Mouse (Mus musculus): Measurements from ENCODE around the gene Nbea. TPM values are rescaled to one million over a fixed set of nuclear protein-coding genes. Genes with fewer than 3 reads are reported as not detected.

The Nbea gene
- polyA plus RNA-seq, 1 experiment from 2014 or later: 8.5 TPM

GRCm38 (mm10) chr3:55612459-55613115 is 570.9 kb downstream of the Nbea start:
- 42% methylated on average over 5 of the region's 5 CpGs for WGBS
- Histone ChIP-seq H3K36me3 (no peaks in the 10 kb centered on the region), H3K4me3 (replicated peaks) (no peak overlapping the region), H3K27ac (no peak overlapping the region), H3K4me1 (replicated peaks) (0 out of 2 replicates have a peak, but pooled peaks cover 2% of the 10 kb centered on the region), H3K4me2 (replicated peaks) (no peak overlapping the region), H3K9me3 (no peaks in the 10 kb centered on the region), H3K27me3 (replicated peaks) (no peaks in the 10 kb centered on the region), H3K9ac (no peak overlapping the region)
- no peak for ATAC-seq

DNA sequence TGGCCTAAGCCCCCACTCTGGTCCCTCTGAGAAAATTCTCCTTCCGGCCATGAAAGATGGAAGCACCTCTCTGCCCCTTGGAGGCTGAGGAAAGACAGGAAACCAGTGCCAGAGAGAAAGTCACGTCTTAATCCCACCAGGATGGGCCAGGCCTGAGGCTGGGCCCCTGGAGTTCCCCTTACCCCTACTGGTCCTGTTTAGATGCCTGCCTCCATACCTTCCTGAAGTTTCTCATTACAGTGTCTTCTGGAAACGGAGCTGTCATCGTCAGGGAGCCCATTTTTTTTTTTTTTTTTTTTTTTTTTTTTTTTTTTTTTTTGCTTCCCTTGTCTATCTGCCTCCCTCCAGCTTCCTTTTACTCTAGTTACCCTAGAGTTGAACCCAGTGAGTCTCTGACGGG is 571.5 kb downstream of the Nbea start:
- no peaks in the 10 kb centered on the region for H3K27me3 ChIP-seq (replicated peaks)
- H3K4me1 ChIP-seq (replicated peaks): 0 out of 2 replicates have a peak, but pooled peaks cover 2% of the 10 kb centered on the region
- no peak overlapping the region for H3K4me2 ChIP-seq (replicated peaks)
- 57% methylated on average over 4 of the region's 5 CpGs for WGBS
- no peaks in the 10 kb centered on the region for H3K36me3 ChIP-seq
- no peak overlapping the region for H3K9ac ChIP-seq
- no peaks in the 10 kb centered on the region for H3K9me3 ChIP-seq
- no peak for ATAC-seq
- no peak overlapping the region for H3K4me3 ChIP-seq (replicated peaks)
- no peak overlapping the region for H3K27ac ChIP-seq

DNA sequence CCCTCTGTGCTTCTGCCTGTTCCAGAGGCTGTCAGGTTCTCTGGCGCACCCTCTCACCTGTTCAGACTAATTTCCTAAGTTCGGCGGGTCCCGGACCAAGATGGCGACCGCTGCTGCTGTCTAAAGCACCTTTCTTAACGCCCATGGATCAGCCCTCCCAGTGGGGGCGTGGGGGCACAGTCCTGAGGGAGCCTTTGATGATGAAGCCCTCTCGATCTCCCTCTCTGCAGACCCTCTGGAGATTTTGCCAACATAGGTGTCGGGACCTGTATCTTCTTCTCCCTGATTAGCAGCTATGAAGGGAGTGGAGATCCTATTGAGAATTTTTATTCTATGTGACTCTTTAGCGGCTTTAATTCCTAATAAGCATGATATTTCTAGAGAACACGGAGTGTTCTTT is 573.3 kb downstream of the Nbea start:
- 89% methylated on average over 9 of the region's 12 CpGs for WGBS
- no peak for ATAC-seq
- H3K4me2 ChIP-seq (replicated peaks): no peak overlapping the region
- H3K9ac ChIP-seq: no peak overlapping the region
- H3K36me3 ChIP-seq: no peaks in the 10 kb centered on the region
- H3K27ac ChIP-seq: no peak overlapping the region
- H3K9me3 ChIP-seq: no peaks in the 10 kb centered on the region
- no peaks in the 10 kb centered on the region for H3K27me3 ChIP-seq (replicated peaks)
- H3K4me3 ChIP-seq (replicated peaks): no peak overlapping the region
- H3K4me1 ChIP-seq (replicated peaks): 0 out of 2 replicates have a peak, but pooled peaks cover 2% of the 10 kb centered on the region

- WGBS: 61% methylated on average over 2 of the region's 2 CpGs
- Histone ChIP-seq H3K27me3 (replicated peaks) (no peaks in the 10 kb centered on the region), H3K27ac (no peak overlapping the region), H3K4me3 (replicated peaks) (no peak overlapping the region), H3K4me2 (replicated peaks) (no peak overlapping the region), H3K9me3 (no peaks in the 10 kb centered on the region), H3K4me1 (replicated peaks) (peaks cover 6% of the 10 kb centered on the region; the same call in 1 of the 2 replicates), H3K9ac (no peak overlapping the region), H3K36me3 (no peaks in the 10 kb centered on the region)
- ATAC-seq: peak; percentile 34; the same call in 1 of the 2 replicates
These were observed 583.2 kb downstream of the Nbea start for GRCm38 (mm10) chr3:55600286-55600685.

DNA sequence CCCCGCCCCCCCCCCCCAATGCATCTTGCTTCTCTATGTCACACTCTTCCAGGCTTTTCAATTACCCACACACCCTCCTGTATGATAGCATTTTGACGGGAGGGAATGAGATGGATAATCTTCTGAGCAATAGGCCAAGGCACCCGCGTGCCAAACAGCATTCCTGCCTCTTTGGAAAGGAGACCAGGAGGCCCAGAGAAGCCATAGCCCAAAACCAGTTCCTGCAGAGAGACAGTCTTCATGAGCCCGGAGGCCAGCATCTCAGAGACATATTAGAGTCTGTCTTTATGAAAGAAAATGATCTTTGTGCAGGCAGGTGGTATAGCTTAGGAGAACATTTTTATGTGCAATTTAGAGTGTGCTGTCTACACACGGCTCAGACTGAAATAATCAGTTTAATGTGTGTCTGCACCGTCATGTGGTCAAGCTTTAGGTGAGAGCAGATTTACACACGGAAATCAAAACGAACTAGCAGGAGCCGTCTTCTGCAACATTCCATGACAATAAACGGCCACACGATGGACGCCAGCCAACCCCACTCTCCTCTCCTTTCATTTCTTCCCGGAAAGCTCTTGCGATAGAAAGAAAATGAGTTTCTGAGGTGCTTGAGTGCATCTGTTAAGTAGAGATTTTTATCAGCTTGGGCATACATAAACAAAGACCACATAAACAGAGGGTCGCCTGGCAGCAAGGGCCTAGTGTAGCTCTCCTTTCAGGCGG is 584.0 kb downstream of the Nbea start:
- Histone ChIP-seq H3K4me3 (replicated peaks) (no peak overlapping the region), H3K9ac (no peak overlapping the region), H3K4me1 (replicated peaks) (peaks cover 6% of the 10 kb centered on the region; the same call in 1 of the 2 replicates), H3K27me3 (replicated peaks) (no peaks in the 10 kb centered on the region), H3K4me2 (replicated peaks) (no peak overlapping the region), H3K27ac (no peak overlapping the region), H3K36me3 (no peaks in the 10 kb centered on the region), H3K9me3 (no peaks in the 10 kb centered on the region)
- WGBS: 45% methylated on average over 17 of the region's 17 CpGs
- no peak for ATAC-seq

GRCm38 (mm10) chr3:55598681-55599080 is 584.8 kb downstream of the Nbea start:
- Histone ChIP-seq H3K4me3 (replicated peaks) (no peak overlapping the region), H3K4me1 (replicated peaks) (peaks cover 6% of the 10 kb centered on the region; the same call in 1 of the 2 replicates), H3K27ac (no peak overlapping the region), H3K27me3 (replicated peaks) (no peaks in the 10 kb centered on the region), H3K36me3 (no peaks in the 10 kb centered on the region), H3K9me3 (no peaks in the 10 kb centered on the region), H3K4me2 (replicated peaks) (no peak overlapping the region), H3K9ac (no peak overlapping the region)
- 73% methylated on average over 2 of the region's 2 CpGs for WGBS
- no peak for ATAC-seq

DNA sequence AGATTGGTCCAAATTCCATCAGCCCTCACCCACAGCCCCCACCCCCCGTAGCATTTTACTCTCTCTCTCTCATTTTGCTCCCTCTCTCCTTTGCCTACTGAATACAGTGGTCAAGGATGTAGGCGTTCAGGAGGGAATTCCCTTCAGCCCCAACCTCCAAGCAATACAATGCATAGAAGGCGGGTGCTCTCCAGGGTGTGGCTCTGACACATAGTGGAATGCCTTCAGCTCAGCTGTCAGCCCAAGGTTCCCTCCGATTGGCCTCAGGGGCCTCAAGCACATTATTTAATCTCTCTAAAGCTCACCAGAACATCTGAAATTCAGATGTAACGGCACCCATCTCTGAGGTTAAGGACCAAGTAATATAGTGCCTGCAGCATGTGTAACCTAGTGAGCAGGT is 590.2 kb downstream of the Nbea start:
- Histone ChIP-seq H3K27me3 (replicated peaks) (no peaks in the 10 kb centered on the region), H3K9me3 (no peaks in the 10 kb centered on the region), H3K36me3 (no peaks in the 10 kb centered on the region), H3K4me3 (replicated peaks) (no peak overlapping the region), H3K9ac (no peak overlapping the region), H3K4me2 (replicated peaks) (no peak overlapping the region), H3K27ac (no peak overlapping the region), H3K4me1 (replicated peaks) (peaks cover under 1% of the 10 kb centered on the region)
- WGBS: 73% methylated on average over 5 of the region's 5 CpGs
- ATAC-seq: no peak

GRCm38 (mm10) chr3:55590727-55591126 is 592.8 kb downstream of the Nbea start:
- no peak for ATAC-seq
- Histone ChIP-seq H3K9me3 (no peaks in the 10 kb centered on the region), H3K27me3 (replicated peaks) (no peaks in the 10 kb centered on the region), H3K36me3 (no peaks in the 10 kb centered on the region), H3K4me2 (replicated peaks) (no peak overlapping the region), H3K4me1 (replicated peaks) (peaks cover 6% of the 10 kb centered on the region), H3K27ac (no peak overlapping the region), H3K4me3 (replicated peaks) (no peak overlapping the region), H3K9ac (no peak overlapping the region)
- WGBS: 70% methylated on average over 6 of the region's 6 CpGs

DNA sequence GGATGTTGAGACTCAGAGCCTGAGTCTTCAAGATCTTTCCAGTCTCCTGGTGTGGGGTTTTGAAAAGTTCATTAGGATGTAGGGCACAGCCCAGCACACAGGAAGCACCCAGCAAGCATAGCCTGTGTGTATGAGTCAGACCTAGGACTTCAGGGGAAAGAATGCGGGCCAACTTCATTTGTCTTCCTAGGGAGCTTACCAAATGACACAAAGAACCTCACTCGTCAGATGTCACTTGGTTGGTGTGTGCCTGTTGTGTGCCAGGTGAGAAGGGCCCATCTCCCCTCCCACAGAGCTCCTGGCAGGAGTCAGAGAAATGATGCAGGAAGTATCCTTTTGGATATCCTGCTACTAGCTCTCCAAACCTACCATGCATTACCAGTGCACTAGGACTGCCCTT is 593.2 kb downstream of the Nbea start:
- 70% methylated on average over 2 of the region's 2 CpGs for WGBS
- Histone ChIP-seq H3K9me3 (no peaks in the 10 kb centered on the region), H3K36me3 (no peaks in the 10 kb centered on the region), H3K27ac (no peak overlapping the region), H3K4me2 (replicated peaks) (no peak overlapping the region), H3K4me3 (replicated peaks) (no peak overlapping the region), H3K4me1 (replicated peaks) (peaks cover 6% of the 10 kb centered on the region), H3K27me3 (replicated peaks) (no peaks in the 10 kb centered on the region), H3K9ac (no peak overlapping the region)
- no peak for ATAC-seq

GRCm38 (mm10) chr3:55589402-55589944 is 594.0 kb downstream of the Nbea start:
- Histone ChIP-seq H3K4me1 (replicated peaks) (peaks cover 6% of the 10 kb centered on the region), H3K27ac (no peak overlapping the region), H3K36me3 (no peaks in the 10 kb centered on the region), H3K9ac (no peak overlapping the region), H3K4me2 (replicated peaks) (no peak overlapping the region), H3K9me3 (no peaks in the 10 kb centered on the region), H3K4me3 (replicated peaks) (no peak overlapping the region), H3K27me3 (replicated peaks) (no peaks in the 10 kb centered on the region)
- WGBS: 55% methylated on average over 8 of the region's 8 CpGs
- no peak for ATAC-seq

DNA sequence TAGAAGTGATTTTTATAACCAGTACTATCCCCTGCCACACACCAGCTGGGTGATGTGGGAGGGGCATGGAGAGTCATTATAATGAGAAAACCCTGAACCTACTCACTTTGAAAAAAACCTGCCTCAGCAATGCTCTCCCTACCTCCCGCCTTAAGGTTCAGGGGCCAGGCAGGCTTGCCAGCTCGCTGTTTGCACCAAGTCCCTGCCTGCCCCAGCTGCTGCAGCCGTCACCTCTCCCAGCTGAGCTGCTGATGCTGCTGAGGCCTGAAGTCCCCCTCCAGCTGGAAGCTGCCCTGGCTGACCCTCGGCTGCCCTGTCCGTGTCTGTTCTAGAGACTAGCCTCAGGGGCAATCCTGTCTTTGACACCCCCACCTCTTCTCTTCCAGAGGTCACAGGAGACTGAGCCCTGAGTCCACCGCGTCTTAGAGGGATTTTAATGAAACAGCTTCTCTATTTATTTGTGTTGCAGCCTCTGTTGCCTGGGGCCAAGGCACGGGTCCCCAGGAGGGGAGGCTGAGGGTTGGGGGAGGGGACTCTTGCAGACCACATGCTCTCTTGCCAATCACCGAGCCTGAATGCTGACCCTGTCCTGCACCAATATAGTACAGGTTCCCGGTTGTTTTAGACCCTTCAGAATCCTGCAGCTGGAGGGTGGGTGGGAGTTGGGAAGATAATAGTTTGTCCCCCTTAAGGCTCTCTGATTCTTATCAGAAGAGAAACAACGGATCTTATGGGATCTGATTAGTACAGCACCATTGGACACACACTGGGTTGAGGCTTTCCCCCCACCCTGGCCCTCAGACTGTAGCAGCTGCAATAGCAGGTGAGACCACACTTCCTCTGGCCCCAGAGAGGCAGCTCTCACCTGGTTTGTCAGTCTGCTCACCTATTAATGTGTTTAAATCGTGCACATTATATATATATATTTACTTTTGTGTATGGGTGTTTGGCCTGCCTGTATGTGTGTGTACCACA is 595.2 kb downstream of the Nbea start:
- Histone ChIP-seq H3K9me3 (no peaks in the 10 kb centered on the region), H3K4me2 (replicated peaks) (no peak overlapping the region), H3K27ac (0 out of 2 replicates have a peak overlapping the region, but pooled peaks have one; percentile 9), H3K27me3 (replicated peaks) (no peaks in the 10 kb centered on the region), H3K9ac (no peak overlapping the region), H3K4me3 (replicated peaks) (no peak overlapping the region), H3K36me3 (no peaks in the 10 kb centered on the region), H3K4me1 (replicated peaks) (peaks cover 6% of the 10 kb centered on the region)
- 18% methylated on average over 12 of the region's 12 CpGs for WGBS
- ATAC-seq: peak; percentile 45; the same call in 1 of the 2 replicates
